ENCODE assay signal across 9 mouse cellular contexts in genomic region chr2:115895256-115895655, GRCm38 (mm10).
DNase-seq lines count a peak whose midpoint lies in the region; ATAC-seq and TF ChIP-seq lines count a peak whose summit lies in the region.
"Had no signal": no experiment of that assay in that cellular context is flagged by ENCODE, and none has a peak within 500 bp of the region (broad histone marks: within the 10 kb centered on the region; RNA-seq: fewer than 3 reads in every experiment).

No protein-coding gene starts in this region.

- no peak overlapping the region for H3K9ac ChIP-seq in heart, postnatal 0 days (replicated peaks; ENCODE audit: low read depth, low read length)
- no peak overlapping the region for H3K9ac ChIP-seq in embryonic facial prominence, embryonic 14.5 days (ENCODE audit: low read depth, low read length)
- no peak overlapping the region for H3K9ac ChIP-seq in limb, embryonic 14.5 days (ENCODE audit: low read depth, low read length, severe bottlenecking)
- H3K9ac ChIP-seq in liver, postnatal 0 days (replicated peaks), result no peak overlapping the region

- DNase-seq in heart, postnatal 0 days (ENCODE audit: low spot score), result no peak
- DNase-seq in heart, adult 9 months (ENCODE audit: low spot score in 2 of 2), result no peak
- DNase-seq in 3T3-L1 (ENCODE audit: low read depth, low spot score), result peak; percentile 12
- DNase-seq in embryonic facial prominence, embryonic 14.5 days (ENCODE audit: low spot score), result peak; percentile 67
- no peak for DNase-seq in limb, embryonic 14.5 days (ENCODE audit: low spot score)
- no peak for DNase-seq in thymus, postnatal 14 days
- DNase-seq in liver, postnatal 0 days, result no peak
- no peak for DNase-seq in urinary bladder, postnatal 4 days (ENCODE audit: low spot score in 2 of 2)
- DNase-seq: cerebellum, adult 11 months had no signal

- no peak for ATAC-seq in heart, postnatal 0 days (ENCODE audit: insufficient read depth, low read depth)
- ATAC-seq in embryonic facial prominence, embryonic 14.5 days (ENCODE audit: low read depth), result peak; percentile 76
- ATAC-seq in limb, embryonic 14.5 days (ENCODE audit: low FRiP score, low read depth), result peak; percentile 35
- ATAC-seq in liver, postnatal 0 days, result no peak

- no peaks in the 10 kb centered on the region for H3K9me3 ChIP-seq in heart, postnatal 0 days (replicated peaks; ENCODE audit: control insufficient read depth, low read length)
- H3K9me3 ChIP-seq in embryonic facial prominence, embryonic 14.5 days (ENCODE audit: control insufficient read depth, low read length), result no peaks in the 10 kb centered on the region
- no peaks in the 10 kb centered on the region for H3K9me3 ChIP-seq in limb, embryonic 14.5 days (ENCODE audit: control insufficient read depth, low read length)
- no peaks in the 10 kb centered on the region for H3K9me3 ChIP-seq in liver, postnatal 0 days (ENCODE audit: low read length)

- no peak for TF ChIP-seq EP300 in heart, postnatal 0 days (IDR thresholded peaks at IDR 0.05; ENCODE audit: low read depth)
- TF ChIP-seq EP300 in liver, postnatal 0 days (IDR thresholded peaks at IDR 0.05; ENCODE audit: low read depth), result no peak

- no peak for TF ChIP-seq POLR2A in limb, embryonic 14.5 days (IDR thresholded peaks at IDR 0.05; ENCODE audit: borderline replicate concordance, extremely low read depth, insufficient read depth, insufficient read length)

- no peaks in the 10 kb centered on the region for H3K27me3 ChIP-seq in heart, postnatal 0 days (ENCODE audit: control insufficient read depth, insufficient read depth, low read length)
- no peaks in the 10 kb centered on the region for H3K27me3 ChIP-seq in embryonic facial prominence, embryonic 14.5 days (replicated peaks; ENCODE audit: control insufficient read depth, insufficient read depth, low read length)
- 0 out of 2 replicates have a peak, but pooled peaks cover 8% of the 10 kb centered on the region for H3K27me3 ChIP-seq in limb, embryonic 14.5 days (ENCODE audit: control insufficient read depth, insufficient read depth, low read length)
- H3K27me3 ChIP-seq in liver, postnatal 0 days (ENCODE audit: insufficient read depth, low read length), result no peaks in the 10 kb centered on the region

- peak overlapping the region; percentile 13; the same call in 1 of the 2 replicates for H3K27ac ChIP-seq in heart, postnatal 0 days (ENCODE audit: low read depth)
- no peak overlapping the region for H3K27ac ChIP-seq in embryonic facial prominence, embryonic 14.5 days (replicated peaks; ENCODE audit: low read depth, low read length)
- H3K27ac ChIP-seq in limb, embryonic 14.5 days (replicated peaks; ENCODE audit: low read depth, low read length), result no peak overlapping the region
- no peak overlapping the region for H3K27ac ChIP-seq in liver, postnatal 0 days (ENCODE audit: low read depth)

- H3K4me2 ChIP-seq in heart, postnatal 0 days (ENCODE audit: low read depth, low read length), result no peak overlapping the region
- no peak overlapping the region for H3K4me2 ChIP-seq in embryonic facial prominence, embryonic 14.5 days (ENCODE audit: low read depth, low read length)
- H3K4me2 ChIP-seq in limb, embryonic 14.5 days (replicated peaks; ENCODE audit: low read depth, low read length, severe bottlenecking), result no peak overlapping the region
- H3K4me2 ChIP-seq in liver, postnatal 0 days (ENCODE audit: low read depth, low read length), result no peak overlapping the region

- H3K4me3 ChIP-seq in heart, postnatal 0 days (ENCODE audit: low read depth, low read length), result no peak overlapping the region
- H3K4me3 ChIP-seq in embryonic facial prominence, embryonic 14.5 days (ENCODE audit: low read depth, low read length), result no peak overlapping the region
- H3K4me3 ChIP-seq in limb, embryonic 14.5 days (replicated peaks; ENCODE audit: low read length), result no peak overlapping the region
- H3K4me3 ChIP-seq in liver, postnatal 0 days (ENCODE audit: low read depth, low read length), result no peak overlapping the region

- no peaks in the 10 kb centered on the region for H3K36me3 ChIP-seq in heart, postnatal 0 days (replicated peaks; ENCODE audit: control insufficient read depth, insufficient read depth, low read length)
- H3K36me3 ChIP-seq in embryonic facial prominence, embryonic 14.5 days (ENCODE audit: control insufficient read depth, insufficient read depth, low read length), result no peaks in the 10 kb centered on the region
- no peaks in the 10 kb centered on the region for H3K36me3 ChIP-seq in limb, embryonic 14.5 days (ENCODE audit: control insufficient read depth, insufficient read depth, low read length)
- H3K36me3 ChIP-seq in liver, postnatal 0 days (replicated peaks; ENCODE audit: insufficient read depth, low read length), result no peaks in the 10 kb centered on the region

- H3K4me1 ChIP-seq in heart, postnatal 0 days (ENCODE audit: control insufficient read depth, insufficient read depth), result peaks cover 20% of the 10 kb centered on the region
- H3K4me1 ChIP-seq in embryonic facial prominence, embryonic 14.5 days (ENCODE audit: control insufficient read depth, insufficient read depth, low read length), result peaks cover 15% of the 10 kb centered on the region
- peaks cover 20% of the 10 kb centered on the region; the same call in 1 of the 2 replicates for H3K4me1 ChIP-seq in limb, embryonic 14.5 days (ENCODE audit: control insufficient read depth, insufficient read depth, low read length)
- peaks cover 8% of the 10 kb centered on the region for H3K4me1 ChIP-seq in liver, postnatal 0 days (ENCODE audit: insufficient read depth)

- 11% methylated on average over 2 of the region's 2 CpGs for WGBS in heart, postnatal 0 days
- WGBS in embryonic facial prominence, embryonic 14.5 days, result 26% methylated on average over 2 of the region's 2 CpGs
- 47% methylated on average over 2 of the region's 2 CpGs for WGBS in limb, embryonic 14.5 days
- WGBS in liver, postnatal 0 days (ENCODE audit: insufficient replicate concordance), result 79% methylated on average over 2 of the region's 2 CpGs

- TF ChIP-seq CTCF in heart, postnatal 0 days (IDR thresholded peaks at IDR 0.05; ENCODE audit: low read depth), result no peak
- TF ChIP-seq CTCF in liver, postnatal 0 days (IDR thresholded peaks at IDR 0.05; ENCODE audit: low read depth), result no peak

Comparison
In these comparisons a context has a peak if more than half of its experiments do, and no peak if none do; other contexts are left out.
1. ATAC-seq: peak in embryonic facial prominence, embryonic 14.5 days (single experiment) and limb, embryonic 14.5 days (single experiment); none in heart, postnatal 0 days (single experiment) and liver, postnatal 0 days (single experiment).
2. DNase-seq: peak in 3T3-L1 (single experiment) and embryonic facial prominence, embryonic 14.5 days (single experiment); none in heart, postnatal 0 days (single experiment), heart, adult 9 months (0 of 2), limb, embryonic 14.5 days (single experiment), thymus, postnatal 14 days (single experiment), liver, postnatal 0 days (single experiment) and urinary bladder, postnatal 4 days (0 of 2).